Mouse (Mus musculus): ENCODE results near the gene Dhx16.

GRCm38 (mm10) chr17:35838122-35838544, 41.5 kb upstream of the Dhx16 start, which contains the start of gene Tubb5:
- TF ChIP-seq CTCF (IDR thresholded peaks at IDR 0.05; ENCODE audit: insufficient read depth, low read length) (no peak), POLR2A (IDR thresholded peaks at IDR 0.05; ENCODE audit: borderline replicate concordance, extremely low read depth, low read depth, low read length) (peak; percentile 97)
